Mouse (Mus musculus) heart, adult 2 months (tissue): Measurements from ENCODE around the gene Btn1a1.

Experiments
- CTCF ChIP-seq: fragments of 200-600 bp; IDR thresholded peaks from 2 replicates; pipeline ENCODE4 v1.8.1; 2022; ENCODE audit warnings: antibody characterized with exemption, mild to moderate bottlenecking, moderate library complexity
- POLR2A ChIP-seq: fragments of 200-500 bp; IDR thresholded peaks from 2 replicates; pipeline ENCODE4 v1.6.1; 2011; ENCODE audit warnings: mild to moderate bottlenecking, low read depth, low read length, control low read depth; ENCODE audit not compliant: insufficient read depth

DNA sequence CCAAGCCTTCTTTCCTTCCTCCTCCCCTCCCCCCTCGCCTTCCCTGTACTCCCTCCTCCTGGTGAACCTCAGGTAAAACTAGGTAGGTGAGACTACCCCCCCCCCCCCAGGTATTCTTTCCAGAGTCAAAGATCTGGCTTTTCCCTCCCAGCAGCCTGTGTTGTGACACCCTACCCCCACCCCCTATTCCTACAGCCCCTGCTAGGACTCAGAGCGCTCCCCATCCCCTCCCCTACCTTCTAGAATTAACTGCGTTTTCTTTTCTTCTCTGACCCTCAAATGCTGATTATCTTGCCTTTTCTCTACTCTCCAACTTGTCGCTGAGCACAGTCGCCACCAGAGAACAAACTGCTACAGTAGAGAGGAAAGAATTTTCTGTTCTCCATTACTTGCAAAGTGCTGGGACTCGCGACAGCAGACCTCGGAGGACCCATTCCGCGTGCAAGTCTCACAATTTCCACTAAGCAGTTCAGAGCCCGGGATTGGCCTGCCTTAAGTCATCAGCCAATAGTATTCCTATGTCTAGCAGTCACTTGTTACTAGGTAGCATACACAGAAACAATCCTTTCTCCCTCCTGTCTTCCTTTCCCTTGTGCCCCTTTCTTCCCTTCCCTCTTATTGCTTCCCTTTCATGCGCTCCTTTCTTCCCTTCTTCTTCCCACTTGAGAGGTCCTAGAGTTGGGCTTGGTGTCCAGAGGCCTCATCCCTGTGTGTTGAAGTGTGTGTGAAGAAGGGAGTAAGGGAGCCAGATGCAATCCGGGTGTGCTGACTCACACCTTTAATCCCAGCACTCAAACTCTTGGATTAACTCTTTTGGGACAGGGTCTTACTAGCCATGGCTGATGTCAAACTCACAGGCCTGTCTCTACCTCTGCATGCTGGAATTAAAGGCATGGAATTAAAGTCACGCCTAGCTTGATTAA lies 23.0 kb upstream of the Btn1a1 start, which contains the start of gene Btn2a2:
- no peak for TF ChIP-seq CTCF
- no peak for TF ChIP-seq POLR2A
